Mouse (Mus musculus): ENCODE data around the gene Fchsd2. TPM values are rescaled to one million over a fixed set of nuclear protein-coding genes. Genes with fewer than 3 reads are reported as not detected.

Fchsd2 gene
- polyA plus RNA-seq, 1 experiment from 2014 or later, result 20.4 TPM

DNA sequence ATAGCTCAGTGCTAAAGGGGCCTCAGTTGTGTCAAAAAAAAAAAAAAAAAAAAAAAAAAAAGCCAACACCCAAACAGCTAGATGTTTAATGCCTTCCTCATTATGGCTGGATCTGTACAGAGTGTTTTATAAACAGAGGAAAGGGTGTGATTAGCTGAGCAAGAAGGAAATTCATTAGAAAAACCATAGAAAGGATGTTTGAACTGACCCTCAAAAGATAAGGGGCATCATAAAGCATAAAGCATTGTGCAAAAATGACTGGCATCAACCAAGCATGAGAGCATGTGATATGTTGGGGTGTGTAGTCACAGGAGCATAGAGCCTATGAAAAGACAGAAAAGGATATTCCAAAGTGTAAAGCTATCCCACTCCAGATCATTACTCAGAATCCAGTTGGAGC, 165.8 kb downstream of the Fchsd2 start:
- Histone ChIP-seq H3K9me3 (replicated peaks; ENCODE audit: control insufficient read depth, low read length) (no peaks in the 10 kb centered on the region), H3K27me3 (ENCODE audit: control insufficient read depth, insufficient read depth, low read length) (no peaks in the 10 kb centered on the region), H3K27ac (ENCODE audit: low read depth, low read length) (no peak overlapping the region), H3K4me2 (no peak overlapping the region), H3K36me3 (ENCODE audit: control insufficient read depth, insufficient read depth, low read length) (peaks cover 7% of the 10 kb centered on the region), H3K4me1 (ENCODE audit: control insufficient read depth, insufficient read depth, low read length) (no peaks in the 10 kb centered on the region), H3K4me3 (ENCODE audit: low read depth, low read length) (no peak overlapping the region), H3K9ac (ENCODE audit: low read depth, low read length) (no peak overlapping the region)
- ATAC-seq (replicated peaks; ENCODE audit: insufficient number of reproducible peaks, low FRiP score, low TSS enrichment), result no peak

DNA sequence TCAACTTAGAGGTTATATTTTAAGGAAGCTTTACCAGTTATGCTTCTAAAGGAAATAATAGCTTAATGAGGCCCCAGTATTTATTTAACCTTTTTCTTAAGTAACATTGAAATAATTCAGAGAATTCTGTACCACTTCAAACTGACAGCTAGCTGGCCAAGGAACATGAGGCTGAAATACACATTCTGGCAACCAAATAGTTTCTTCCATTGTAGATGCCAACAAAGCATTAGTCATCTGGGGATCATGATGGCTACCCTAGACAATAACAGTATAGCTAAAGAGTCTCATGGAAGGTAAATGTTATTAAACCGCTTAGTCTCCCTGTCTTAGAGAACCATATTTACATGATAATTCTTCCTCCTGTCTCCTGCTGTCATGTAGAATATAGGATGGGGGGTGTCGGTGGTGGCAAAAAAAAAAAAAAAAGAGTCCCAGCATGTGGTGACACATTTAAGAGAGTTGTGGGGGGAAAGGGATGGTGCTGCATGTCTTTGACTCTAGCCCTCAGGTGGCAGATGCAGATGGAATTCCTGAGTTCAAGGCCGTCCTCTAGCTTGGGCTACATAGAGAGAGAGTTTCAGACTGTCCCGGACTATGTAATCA, 169.4 kb downstream of the Fchsd2 start:
- no peak for ATAC-seq (replicated peaks; ENCODE audit: insufficient number of reproducible peaks, low FRiP score, low TSS enrichment)
- peaks cover 7% of the 10 kb centered on the region for H3K36me3 ChIP-seq (ENCODE audit: control insufficient read depth, insufficient read depth, low read length)
- H3K4me1 ChIP-seq (ENCODE audit: control insufficient read depth, insufficient read depth, low read length), result no peaks in the 10 kb centered on the region
- no peak overlapping the region for H3K27ac ChIP-seq (ENCODE audit: low read depth, low read length)
- 93% methylated on average over 4 of the region's 4 CpGs for WGBS (ENCODE audit: insufficient replicate concordance)
- H3K9me3 ChIP-seq (replicated peaks; ENCODE audit: control insufficient read depth, low read length), result no peaks in the 10 kb centered on the region
- no peak overlapping the region for H3K4me2 ChIP-seq
- H3K4me3 ChIP-seq (ENCODE audit: low read depth, low read length), result no peak overlapping the region
- H3K27me3 ChIP-seq (ENCODE audit: control insufficient read depth, insufficient read depth, low read length), result no peaks in the 10 kb centered on the region
- H3K9ac ChIP-seq (ENCODE audit: low read depth, low read length), result no peak overlapping the region

DNA sequence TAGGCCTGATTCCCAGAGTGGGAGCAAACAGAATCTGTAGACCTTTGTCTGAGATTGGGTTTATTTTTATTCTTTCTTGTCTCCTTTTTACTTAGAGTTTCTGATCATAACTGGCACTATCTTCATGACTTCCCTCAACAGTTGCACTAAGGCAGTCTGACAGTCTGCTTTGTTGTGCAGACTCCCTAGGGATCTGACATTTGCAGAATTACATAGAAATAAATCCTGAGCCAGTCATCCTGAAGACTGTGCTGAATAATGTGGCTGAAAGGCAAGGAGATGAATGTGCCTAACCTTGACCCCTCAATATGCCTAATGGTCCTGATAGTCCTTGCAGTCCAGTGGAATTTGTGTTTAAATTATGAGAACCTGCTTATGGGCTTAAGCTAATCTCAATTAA, 170.8 kb downstream of the Fchsd2 start:
- peaks cover 7% of the 10 kb centered on the region for H3K36me3 ChIP-seq (ENCODE audit: control insufficient read depth, insufficient read depth, low read length)
- H3K4me1 ChIP-seq (ENCODE audit: control insufficient read depth, insufficient read depth, low read length), result no peaks in the 10 kb centered on the region
- ATAC-seq (replicated peaks; ENCODE audit: insufficient number of reproducible peaks, low FRiP score, low TSS enrichment), result no peak
- no peaks in the 10 kb centered on the region for H3K27me3 ChIP-seq (ENCODE audit: control insufficient read depth, insufficient read depth, low read length)
- H3K4me2 ChIP-seq, result no peak overlapping the region
- H3K4me3 ChIP-seq (ENCODE audit: low read depth, low read length), result no peak overlapping the region
- H3K9me3 ChIP-seq (replicated peaks; ENCODE audit: control insufficient read depth, low read length), result no peaks in the 10 kb centered on the region
- H3K27ac ChIP-seq (ENCODE audit: low read depth, low read length), result no peak overlapping the region
- H3K9ac ChIP-seq (ENCODE audit: low read depth, low read length), result no peak overlapping the region

DNA sequence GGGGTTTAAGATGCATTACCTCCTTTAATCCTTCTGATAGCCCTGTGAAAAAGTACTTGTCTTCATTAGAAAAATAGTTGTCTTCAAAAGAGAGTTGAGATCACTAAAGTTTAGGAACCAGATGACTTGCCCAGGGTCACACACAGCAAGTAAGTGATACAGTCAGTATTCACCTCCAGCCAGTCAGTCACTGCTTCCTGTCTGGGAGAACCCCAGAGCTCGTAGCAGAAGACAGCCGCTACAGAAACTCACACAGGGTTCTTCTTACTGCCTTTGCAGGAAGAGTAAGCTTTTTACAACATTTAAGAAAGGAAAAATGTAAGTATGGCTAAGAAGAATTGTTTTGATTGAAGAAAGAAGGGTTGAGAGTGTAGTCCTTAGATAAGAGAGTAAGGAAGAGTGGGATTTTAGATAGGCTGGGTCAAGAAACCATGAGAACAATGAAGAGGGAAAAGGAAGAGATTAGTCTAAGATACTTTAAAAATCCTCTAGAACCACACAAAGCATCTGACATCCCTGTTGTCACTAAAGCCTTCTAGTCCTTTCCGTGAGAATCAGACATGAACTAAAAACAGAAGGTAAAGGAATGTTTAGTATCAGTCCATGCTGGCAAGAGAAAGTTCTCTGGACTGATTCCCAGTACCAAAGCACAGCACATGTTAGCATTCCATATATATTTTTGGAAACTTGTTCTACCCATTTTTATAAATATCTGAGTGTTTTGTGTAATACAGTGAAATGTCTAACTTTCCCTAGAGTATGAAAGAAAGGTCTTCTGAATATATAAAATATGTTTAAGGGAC, 175.0 kb downstream of the Fchsd2 start:
- no peak overlapping the region for H3K4me3 ChIP-seq (ENCODE audit: low read depth, low read length)
- H3K9ac ChIP-seq (ENCODE audit: low read depth, low read length), result no peak overlapping the region
- no peaks in the 10 kb centered on the region for H3K9me3 ChIP-seq (replicated peaks; ENCODE audit: control insufficient read depth, low read length)
- WGBS (ENCODE audit: insufficient replicate concordance), result 44% methylated on average over 3 of the region's 3 CpGs
- H3K36me3 ChIP-seq (ENCODE audit: control insufficient read depth, insufficient read depth, low read length), result peaks cover 3% of the 10 kb centered on the region; the same call in 1 of the 2 replicates
- H3K4me2 ChIP-seq, result no peak overlapping the region
- no peak for ATAC-seq (replicated peaks; ENCODE audit: insufficient number of reproducible peaks, low FRiP score, low TSS enrichment)
- no peaks in the 10 kb centered on the region for H3K4me1 ChIP-seq (ENCODE audit: control insufficient read depth, insufficient read depth, low read length)
- no peaks in the 10 kb centered on the region for H3K27me3 ChIP-seq (ENCODE audit: control insufficient read depth, insufficient read depth, low read length)
- H3K27ac ChIP-seq (ENCODE audit: low read depth, low read length), result peak overlapping the region; percentile 38

DNA sequence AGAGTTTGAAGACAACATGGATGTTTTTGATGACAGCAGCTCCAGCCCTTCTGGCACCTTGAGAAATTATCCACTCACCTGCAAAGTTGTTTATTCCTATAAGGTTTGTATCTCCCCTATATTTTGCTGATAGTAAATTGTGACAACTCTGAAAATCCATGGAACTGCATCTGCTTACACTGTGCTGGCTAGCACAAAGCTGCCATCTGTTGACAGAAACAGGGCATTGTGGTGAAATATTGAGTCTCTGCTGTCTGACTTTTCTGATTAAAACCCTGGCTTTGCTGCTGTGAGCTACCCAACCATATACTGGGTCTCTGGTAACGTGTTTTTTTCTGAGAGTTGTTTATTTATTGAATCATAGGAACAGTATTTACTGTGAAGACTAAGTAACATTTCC, 178.9 kb downstream of the Fchsd2 start:
- Histone ChIP-seq H3K4me2 (no peak overlapping the region), H3K27me3 (ENCODE audit: control insufficient read depth, insufficient read depth, low read length) (no peaks in the 10 kb centered on the region), H3K4me3 (ENCODE audit: low read depth, low read length) (no peak overlapping the region), H3K4me1 (ENCODE audit: control insufficient read depth, insufficient read depth, low read length) (no peaks in the 10 kb centered on the region), H3K36me3 (ENCODE audit: control insufficient read depth, insufficient read depth, low read length) (peaks cover 6% of the 10 kb centered on the region), H3K27ac (ENCODE audit: low read depth, low read length) (no peak overlapping the region), H3K9me3 (replicated peaks; ENCODE audit: control insufficient read depth, low read length) (no peaks in the 10 kb centered on the region), H3K9ac (ENCODE audit: low read depth, low read length) (no peak overlapping the region)
- 67% methylated on average over 1 of the region's 1 CpGs for WGBS (ENCODE audit: insufficient replicate concordance)
- no peak for ATAC-seq (replicated peaks; ENCODE audit: insufficient number of reproducible peaks, low FRiP score, low TSS enrichment)

DNA sequence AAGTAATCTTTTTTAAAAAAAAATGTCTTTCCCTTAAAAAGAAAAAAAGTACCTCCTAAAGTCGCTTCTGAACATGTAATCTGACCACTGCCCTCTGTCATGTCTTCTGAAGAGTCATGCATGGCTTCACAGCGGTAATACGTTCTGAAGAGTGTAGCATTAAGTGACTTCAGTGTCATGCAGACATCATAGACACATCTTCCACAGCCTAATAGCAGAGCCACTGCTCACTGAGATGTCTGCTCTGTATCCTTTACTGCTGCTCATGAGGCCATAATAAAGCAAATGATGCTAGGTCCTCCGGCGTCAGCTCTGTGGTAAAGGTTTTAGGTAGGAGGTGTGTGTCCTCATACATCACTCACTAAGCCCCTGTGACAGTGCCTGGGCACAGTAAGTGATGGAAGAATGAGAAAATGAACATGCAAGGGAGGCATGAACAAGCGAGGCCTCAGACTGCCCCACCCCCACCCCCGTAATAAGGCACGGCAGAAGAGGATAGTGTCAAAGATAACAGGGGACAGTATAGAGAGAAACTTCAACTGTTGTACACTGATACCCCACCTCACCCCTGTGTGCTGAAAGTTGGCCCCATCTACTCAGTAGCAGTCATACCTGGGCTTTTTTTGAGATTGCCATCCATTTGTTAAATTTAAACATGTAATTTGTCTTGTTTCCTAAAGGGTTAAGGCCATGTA, 179.9 kb downstream of the Fchsd2 start:
- Histone ChIP-seq H3K27ac (ENCODE audit: low read depth, low read length) (no peak overlapping the region), H3K9ac (ENCODE audit: low read depth, low read length) (no peak overlapping the region), H3K36me3 (ENCODE audit: control insufficient read depth, insufficient read depth, low read length) (peaks cover 9% of the 10 kb centered on the region), H3K4me3 (ENCODE audit: low read depth, low read length) (no peak overlapping the region), H3K4me1 (ENCODE audit: control insufficient read depth, insufficient read depth, low read length) (no peaks in the 10 kb centered on the region), H3K27me3 (ENCODE audit: control insufficient read depth, insufficient read depth, low read length) (no peaks in the 10 kb centered on the region), H3K9me3 (replicated peaks; ENCODE audit: control insufficient read depth, low read length) (no peaks in the 10 kb centered on the region), H3K4me2 (no peak overlapping the region)
- 0 out of 2 replicates have a peak, but pooled peaks have one; percentile 42 for ATAC-seq (replicated peaks; ENCODE audit: insufficient number of reproducible peaks, low FRiP score, low TSS enrichment)
- 74% methylated on average over 8 of the region's 8 CpGs for WGBS (ENCODE audit: insufficient replicate concordance)

DNA sequence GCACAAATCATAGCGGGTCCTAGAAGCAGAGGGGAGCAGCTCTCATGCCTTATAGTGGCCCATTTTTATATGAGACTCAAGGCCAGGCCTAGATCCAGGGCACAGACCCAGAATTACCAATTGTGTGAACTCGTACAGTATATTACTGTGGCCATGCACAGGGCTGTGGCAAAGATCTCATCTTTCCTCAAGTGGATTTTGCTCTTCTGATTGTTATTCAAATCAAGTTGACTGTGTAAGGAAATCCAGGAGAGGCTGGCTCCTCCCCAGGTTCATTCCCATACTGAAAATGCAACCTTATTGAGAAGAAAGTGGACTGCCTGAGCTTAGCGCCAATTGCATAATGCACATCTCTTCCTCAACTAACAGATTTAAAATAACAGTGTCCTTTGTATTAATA, 190.1 kb downstream of the Fchsd2 start:
- Histone ChIP-seq H3K9ac (ENCODE audit: low read depth, low read length) (no peak overlapping the region), H3K27me3 (ENCODE audit: control insufficient read depth, insufficient read depth, low read length) (no peaks in the 10 kb centered on the region), H3K9me3 (replicated peaks; ENCODE audit: control insufficient read depth, low read length) (no peaks in the 10 kb centered on the region), H3K27ac (ENCODE audit: low read depth, low read length) (no peak overlapping the region), H3K4me1 (ENCODE audit: control insufficient read depth, insufficient read depth, low read length) (no peaks in the 10 kb centered on the region), H3K4me3 (ENCODE audit: low read depth, low read length) (no peak overlapping the region), H3K4me2 (no peak overlapping the region), H3K36me3 (ENCODE audit: control insufficient read depth, insufficient read depth, low read length) (peaks cover 5% of the 10 kb centered on the region)
- no peak for ATAC-seq (replicated peaks; ENCODE audit: insufficient number of reproducible peaks, low FRiP score, low TSS enrichment)
- 83% methylated on average over 3 of the region's 3 CpGs for WGBS (ENCODE audit: insufficient replicate concordance)

DNA sequence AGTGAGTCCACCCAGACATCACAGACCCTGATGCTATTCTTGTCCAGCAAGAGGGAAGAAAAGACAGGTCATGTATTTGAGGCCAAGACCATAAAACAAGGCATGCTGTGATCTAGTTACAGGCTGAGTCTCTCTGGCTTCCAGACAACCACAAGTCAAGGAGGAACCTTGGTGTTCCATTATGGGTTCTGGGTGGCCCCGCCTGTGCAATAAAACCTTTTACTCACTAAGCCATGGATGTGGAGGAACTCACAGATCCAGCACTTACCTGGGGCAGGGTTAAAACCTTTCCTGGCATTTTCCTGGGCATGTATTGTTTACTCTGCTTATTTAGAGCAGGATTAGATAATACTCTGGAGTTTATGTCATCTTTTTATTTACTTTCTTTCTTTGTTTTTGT, 191.8 kb downstream of the Fchsd2 start:
- Histone ChIP-seq H3K4me1 (ENCODE audit: control insufficient read depth, insufficient read depth, low read length) (no peaks in the 10 kb centered on the region), H3K27ac (ENCODE audit: low read depth, low read length) (no peak overlapping the region), H3K4me2 (no peak overlapping the region), H3K27me3 (ENCODE audit: control insufficient read depth, insufficient read depth, low read length) (no peaks in the 10 kb centered on the region), H3K9me3 (replicated peaks; ENCODE audit: control insufficient read depth, low read length) (no peaks in the 10 kb centered on the region), H3K36me3 (ENCODE audit: control insufficient read depth, insufficient read depth, low read length) (peaks cover 2% of the 10 kb centered on the region; the same call in 1 of the 2 replicates), H3K4me3 (ENCODE audit: low read depth, low read length) (no peak overlapping the region), H3K9ac (ENCODE audit: low read depth, low read length) (no peak overlapping the region)
- no peak for ATAC-seq (replicated peaks; ENCODE audit: insufficient number of reproducible peaks, low FRiP score, low TSS enrichment)
- WGBS (ENCODE audit: insufficient replicate concordance), result 81% methylated on average over 1 of the region's 1 CpGs

Measured in heart, embryonic 11.5 days (tissue).